Mouse (Mus musculus) heart, adult 2 months (tissue): ENCODE measurements around the gene Syngr1. TPM values are rescaled to one million over a fixed set of nuclear protein-coding genes. Genes with fewer than 3 reads are reported as not detected.
"Not testable (repeated sequence)": the region's sequence is repeated elsewhere in the genome, so short reads cannot be mapped to it uniquely, and the experiment has no call there.

Experiments used
- DNase-seq, 2 experiments: peaks; one replicate each; pipeline ENCODE4 v3.0.0; 2021
- H3K27ac ChIP-seq: fragments of 200-600 bp; 2 replicates; pipeline ENCODE4 v1.8.1; 2022
- H3K27me3 ChIP-seq: fragments of 200-500 bp; 2 replicates; pipeline ENCODE4 v1.6.1; 2012; ENCODE audit warnings: mild to moderate bottlenecking, low read length, inconsistent platforms, mixed read lengths; ENCODE audit not compliant: control insufficient read depth, insufficient read depth
- H3K36me3 ChIP-seq: fragments of 200-500 bp; 2 replicates; pipeline ENCODE4 v1.6.1; 2012; ENCODE audit warnings: low read length, inconsistent platforms; ENCODE audit not compliant: control insufficient read depth, insufficient read depth
- H3K4me1 ChIP-seq: fragments of 200-500 bp; 2 replicates; pipeline ENCODE4 v1.6.1; 2011; ENCODE audit warnings: low read length; ENCODE audit not compliant: control insufficient read depth, insufficient read depth
- H3K4me3 ChIP-seq: fragments of 200-600 bp; 2 replicates; pipeline ENCODE4 v1.8.1; 2022
- H3K79me2 ChIP-seq: fragments of 200-500 bp; replicated peaks from 2 replicates; pipeline ENCODE4 v1.6.1; 2012; ENCODE audit warnings: mild to moderate bottlenecking, inconsistent platforms, low read length, moderate library complexity, mixed read lengths; ENCODE audit not compliant: control insufficient read depth, insufficient read depth
- H3K9ac ChIP-seq: fragments of 200-500 bp; 2 replicates; pipeline ENCODE4 v1.6.1; 2012; ENCODE audit warnings: low read depth, mild to moderate bottlenecking, control low read depth, inconsistent platforms, low read length, mixed read lengths
- CTCF ChIP-seq: fragments of 200-600 bp; IDR thresholded peaks from 2 replicates; pipeline ENCODE4 v1.8.1; 2022; ENCODE audit warnings: antibody characterized with exemption, mild to moderate bottlenecking, moderate library complexity
- EP300 ChIP-seq: fragments of 200-500 bp; IDR thresholded peaks from 2 replicates; pipeline ENCODE4 v1.6.1; 2011; ENCODE audit warnings: low read depth, low read length, control low read depth; ENCODE audit not compliant: insufficient read depth
- POLR2A ChIP-seq: fragments of 200-500 bp; IDR thresholded peaks from 2 replicates; pipeline ENCODE4 v1.6.1; 2011; ENCODE audit warnings: mild to moderate bottlenecking, low read depth, low read length, control low read depth; ENCODE audit not compliant: insufficient read depth
- WGBS: fragments of 180-500 bp; shearing (Covaris S2); methylation state at CpG from one replicate; pipeline ENCODE4 v1.1.7; 2018; 5-methylcytosine and 5-hydroxymethylcytosine counted together
- intact Hi-C: fragments of 180-260 bp; cut with DNase I; formaldehyde crosslinking; loops from one replicate; pipeline ENCODE4 v1.15.1; 2025
- polyA plus RNA-seq: library from polyadenylated mRNA; depleted of rRNA; stranded (reverse); fragments of >200 nt; gene quantifications from 2 replicates; pipeline ENCODE4 v1.2.3, GENCODE M21; 2012
- total RNA-seq, 2 experiments: library from RNA; stranded (reverse); gene quantifications; 2 replicates each; pipeline ENCODE4 v1.2.3; 2021

Gene Syngr1
- total and polyA plus RNA-seq, 3 experiments: 69.6 to 247 (median 95.0) TPM

GRCm38 (mm10) chr15:80117154-80117553 is 26.0 kb downstream of the Syngr1 start:
- no peak for DNase-seq
- intact Hi-C loops: no loop called here
- Histone ChIP-seq H3K4me1 (no peaks in the 10 kb centered on the region), H3K36me3 (no peaks in the 10 kb centered on the region), H3K27ac (no peak overlapping the region), H3K4me3 (no peak overlapping the region), H3K27me3 (no peaks in the 10 kb centered on the region), H3K9ac (no peak overlapping the region), H3K79me2 (no peaks in the 10 kb centered on the region)
- TF ChIP-seq EP300 (no peak), POLR2A (no peak), CTCF (no peak)
- WGBS: 66% methylated on average over 8 of the region's 8 CpGs

- Histone ChIP-seq H3K36me3 (no peaks in the 10 kb centered on the region), H3K4me1 (no peaks in the 10 kb centered on the region), H3K27ac (no peak overlapping the region), H3K9ac (no peak overlapping the region), H3K4me3 (no peak overlapping the region), H3K79me2 (no peaks in the 10 kb centered on the region), H3K27me3 (no peaks in the 10 kb centered on the region)
- DNase-seq: no peak
- 89% methylated on average over 6 of the region's 6 CpGs for WGBS
- intact Hi-C loops: no loop called here
- no peak for TF ChIP-seq POLR2A
- no peak for TF ChIP-seq EP300
- TF ChIP-seq CTCF: no peak
Measured at GRCm38 (mm10) chr15:80119076-80119475, 27.9 kb downstream of the Syngr1 start.

GRCm38 (mm10) chr15:80121721-80122325 is 30.7 kb downstream of the Syngr1 start:
- Histone ChIP-seq H3K4me1 (no peaks in the 10 kb centered on the region), H3K27ac (no peak overlapping the region), H3K27me3 (no peaks in the 10 kb centered on the region), H3K79me2 (no peaks in the 10 kb centered on the region), H3K9ac (no peak overlapping the region), H3K4me3 (no peak overlapping the region), H3K36me3 (no peaks in the 10 kb centered on the region)
- DNase-seq: no peak
- WGBS: 88% methylated on average over 9 of the region's 9 CpGs
- intact Hi-C loops: no loop called here
- TF ChIP-seq EP300 (no peak), CTCF (no peak), POLR2A (no peak)

DNA sequence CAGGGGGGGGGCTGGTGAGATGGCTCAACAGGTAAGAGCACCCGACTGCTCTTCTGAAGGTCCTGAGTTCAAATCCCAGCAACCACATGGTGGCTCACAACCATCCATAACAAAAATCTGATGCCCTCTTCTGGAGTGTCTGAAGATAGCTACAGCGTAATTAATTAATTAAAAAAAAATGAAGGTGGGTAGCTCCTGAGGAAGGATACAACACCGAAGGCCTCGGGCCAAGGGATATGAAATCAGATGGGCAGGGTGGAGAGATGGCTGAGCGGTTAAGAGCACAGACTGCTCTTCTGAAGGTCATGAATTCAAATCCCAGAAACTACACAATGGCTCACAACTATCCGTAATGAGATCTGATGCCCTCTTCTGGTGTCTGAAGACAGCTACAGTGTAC is 31.3 kb downstream of the Syngr1 start:
- H3K4me3 ChIP-seq, intact Hi-C loops, H3K4me1 ChIP-seq, H3K27ac ChIP-seq, H3K79me2 ChIP-seq, H3K27me3 ChIP-seq, DNase-seq, H3K36me3 ChIP-seq, H3K9ac ChIP-seq: not testable (repeated sequence)
- 93% methylated on average over 6 of the region's 6 CpGs for WGBS

GRCm38 (mm10) chr15:80124651-80125050 is 33.5 kb downstream of the Syngr1 start:
- Histone ChIP-seq H3K4me1 (no peaks in the 10 kb centered on the region), H3K9ac (no peak overlapping the region), H3K27ac (no peak overlapping the region), H3K36me3 (no peaks in the 10 kb centered on the region), H3K4me3 (no peak overlapping the region), H3K79me2 (no peaks in the 10 kb centered on the region), H3K27me3 (no peaks in the 10 kb centered on the region)
- intact Hi-C loops: no loop called here
- WGBS: 75% methylated on average over 4 of the region's 4 CpGs
- no peak for TF ChIP-seq POLR2A
- no peak for TF ChIP-seq CTCF
- no peak for DNase-seq

DNA sequence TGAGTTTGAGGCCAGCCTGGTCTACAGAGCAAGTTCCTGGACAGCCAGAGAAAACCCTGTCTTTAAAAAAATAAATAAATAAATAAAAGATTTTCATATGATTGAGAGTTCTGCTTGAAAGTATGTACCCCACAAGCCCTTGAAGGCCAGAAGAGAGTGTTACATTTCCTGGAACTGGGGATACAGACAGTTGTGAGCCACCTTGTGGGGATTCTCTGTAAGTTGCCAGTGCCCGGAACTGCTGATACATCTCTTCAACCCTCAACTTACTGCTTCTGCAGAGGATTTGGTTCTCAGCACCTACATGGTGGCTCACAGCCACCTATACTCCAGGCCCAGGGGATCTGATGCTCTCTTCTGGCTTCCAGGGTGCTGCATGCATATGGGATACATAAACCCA is 36.1 kb downstream of the Syngr1 start:
- Histone ChIP-seq H3K27ac (no peak overlapping the region), H3K79me2 (no peaks in the 10 kb centered on the region), H3K4me3 (no peak overlapping the region), H3K36me3 (no peaks in the 10 kb centered on the region), H3K9ac (no peak overlapping the region), H3K27me3 (no peaks in the 10 kb centered on the region), H3K4me1 (no peaks in the 10 kb centered on the region)
- TF ChIP-seq CTCF (peak; percentile 43), POLR2A (no peak)
- 61% methylated on average over 1 of the region's 1 CpGs for WGBS
- intact Hi-C loops: no loop called here
- DNase-seq: no peak
